Mouse (Mus musculus): ENCODE data around the gene Arid1b.

Arid1b gene

GRCm38 (mm10) chr17:5165201-5165825 is 171.2 kb downstream of the Arid1b start:
- DNase-seq, result peak; percentile 81

GRCm38 (mm10) chr17:5166175-5166574 is 172.0 kb downstream of the Arid1b start:
- DNase-seq, result peak; percentile 79

GRCm38 (mm10) chr17:5168046-5168445 is 173.9 kb downstream of the Arid1b start:
- DNase-seq, result peak; percentile 66

- DNase-seq, result peak; percentile 74
These were observed 174.5 kb downstream of the Arid1b start for GRCm38 (mm10) chr17:5168640-5169039.

- DNase-seq, result peak; percentile 80
These were observed 176.2 kb downstream of the Arid1b start for GRCm38 (mm10) chr17:5170321-5170720.

- no peak for DNase-seq
These were observed 177.3 kb downstream of the Arid1b start for GRCm38 (mm10) chr17:5171467-5171866.

- peak; percentile 79 for DNase-seq
These were observed 180.4 kb downstream of the Arid1b start for GRCm38 (mm10) chr17:5174426-5175020.

GRCm38 (mm10) chr17:5175535-5175934 is 181.4 kb downstream of the Arid1b start:
- DNase-seq, result no peak

- no peak for DNase-seq
These were observed 182.2 kb downstream of the Arid1b start for GRCm38 (mm10) chr17:5176315-5176714.

- DNase-seq, result peak; percentile 89
These were observed 184.4 kb downstream of the Arid1b start for GRCm38 (mm10) chr17:5178534-5178933.

- DNase-seq, result peak; percentile 82
These were observed 184.9 kb downstream of the Arid1b start for GRCm38 (mm10) chr17:5179004-5179403.

- no peak for DNase-seq
These were observed 185.3 kb downstream of the Arid1b start for GRCm38 (mm10) chr17:5179412-5179811.

- DNase-seq, result peak; percentile 91
These were observed 185.9 kb downstream of the Arid1b start for GRCm38 (mm10) chr17:5179925-5180525.

- DNase-seq, result no peak
These were observed 186.8 kb downstream of the Arid1b start for GRCm38 (mm10) chr17:5180925-5181324.

- no peak for DNase-seq
These were observed 188.4 kb downstream of the Arid1b start for GRCm38 (mm10) chr17:5182493-5182892.

- DNase-seq, result no peak
These were observed 191.4 kb downstream of the Arid1b start for GRCm38 (mm10) chr17:5185501-5185900.

- DNase-seq, result peak; percentile 83
These were observed 193.4 kb downstream of the Arid1b start for GRCm38 (mm10) chr17:5187546-5187945.

GRCm38 (mm10) chr17:5188400-5188799 is 194.3 kb downstream of the Arid1b start:
- peak; percentile 91 for DNase-seq

- DNase-seq, result peak; percentile 100
These were observed 195.6 kb downstream of the Arid1b start for GRCm38 (mm10) chr17:5189551-5190351.

GRCm38 (mm10) chr17:5190367-5190766 is 196.2 kb downstream of the Arid1b start:
- DNase-seq, result no peak

GRCm38 (mm10) chr17:5194157-5194916 is 200.2 kb downstream of the Arid1b start:
- DNase-seq, result peak; percentile 85

- DNase-seq, result peak; percentile 95
These were observed 201.3 kb downstream of the Arid1b start for GRCm38 (mm10) chr17:5195397-5195796.

GRCm38 (mm10) chr17:5196005-5196404 is 201.9 kb downstream of the Arid1b start:
- peak; percentile 84 for DNase-seq

Data from heart, adult 11 months (tissue).